Mouse (Mus musculus) embryo, embryonic 11.5 days (tissue): Measurements from ENCODE around the gene Olfr622.

Experiments
- DNase-seq: peaks from one replicate; pipeline ENCODE4 v3.0.0-alpha.2; 2012; ENCODE audit warnings: low read depth, low spot score

Olfr622 gene

DNA sequence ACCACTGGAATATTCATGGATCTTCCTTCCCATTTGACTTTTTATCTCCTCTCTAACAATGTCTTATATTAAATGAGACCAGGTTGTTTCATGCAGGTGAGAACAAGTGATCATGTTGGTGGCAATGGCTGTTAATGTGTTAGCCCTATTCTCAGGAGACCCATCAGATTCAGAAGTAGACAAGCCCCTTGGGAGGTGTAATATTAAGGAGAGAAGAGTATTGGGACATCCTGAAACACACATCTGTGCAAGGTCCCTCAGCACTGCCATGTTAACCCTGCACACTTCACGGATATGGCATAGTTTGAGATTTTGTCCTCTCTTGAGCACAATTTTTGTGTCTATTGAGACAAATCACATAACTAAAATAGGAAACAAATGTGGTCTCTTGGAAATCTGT is at the start of gene Olfr622:
Gene Olfr622, minus strand, starts transcription at position 101 of the 400 bp plus-strand sequence.
- DNase-seq, result no peak

DNA sequence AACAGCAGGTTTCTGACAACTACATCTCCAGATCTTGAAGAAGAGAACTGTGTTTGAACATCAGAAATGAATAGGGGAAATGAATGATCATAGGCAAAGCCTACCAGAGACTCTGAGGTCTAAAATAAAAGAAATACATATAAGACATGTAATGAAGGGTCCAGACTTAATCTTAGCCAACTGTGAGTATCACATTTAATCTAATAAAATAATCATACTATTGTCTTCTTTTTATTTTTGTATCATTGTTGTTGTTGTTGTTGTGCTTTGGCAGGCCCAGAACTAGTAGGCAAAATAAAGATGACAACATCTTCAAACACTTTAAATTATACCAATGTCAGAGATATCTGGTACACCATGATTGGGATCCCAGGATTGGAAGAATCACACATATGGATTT is 39.9 kb upstream of the Olfr622 start, which contains the start of gene Olfr625-ps1:
Gene Olfr625-ps1, plus strand, starts transcription at position 301 of the 400 bp plus-strand sequence.
- DNase-seq, result no peak

DNA sequence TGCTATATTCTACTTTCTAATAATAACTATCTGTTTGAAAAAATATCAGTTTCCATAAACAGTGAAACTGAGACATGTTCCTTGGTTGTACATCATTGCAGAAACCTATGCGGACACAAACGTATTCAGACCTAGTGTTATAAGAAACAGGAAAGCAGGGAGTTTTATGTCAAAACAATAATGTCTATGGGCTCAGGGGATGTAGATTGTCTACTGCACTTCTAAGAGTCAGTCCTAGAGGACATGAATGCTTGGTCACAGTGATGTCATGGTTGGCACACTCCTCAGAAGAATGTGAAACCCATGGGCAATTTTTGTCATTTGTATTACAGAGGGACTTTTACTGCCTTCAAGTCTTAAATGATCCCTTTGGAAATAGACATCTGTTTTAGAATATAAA is 28.6 kb upstream of the Olfr622 start, which contains the start of gene Olfr624:
Gene Olfr624, minus strand, starts transcription at position 101 of the 400 bp plus-strand sequence.
- no peak for DNase-seq

DNA sequence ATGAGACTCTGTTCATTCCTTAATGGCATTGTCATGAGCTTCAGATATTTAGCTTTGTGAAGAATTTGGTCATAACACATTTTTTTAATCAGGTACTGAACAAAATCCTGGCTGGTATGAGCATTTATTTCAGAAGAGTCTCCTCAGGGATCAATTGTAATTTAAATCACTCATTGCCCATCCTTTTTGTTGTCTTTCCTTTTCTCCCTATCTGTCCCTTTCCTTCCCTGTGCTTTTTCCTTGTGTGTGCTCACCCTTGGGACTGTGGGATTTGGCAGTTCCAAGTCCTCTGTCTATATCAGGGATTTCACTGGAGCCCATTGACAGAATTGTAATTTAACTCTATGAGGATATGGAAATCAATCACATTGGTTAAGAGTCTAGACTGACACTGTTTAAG is 21.1 kb upstream of the Olfr622 start, which contains the start of gene Olfr623:
Gene Olfr623, minus strand, starts transcription at position 101 of the 400 bp plus-strand sequence.
- no peak for DNase-seq

DNA sequence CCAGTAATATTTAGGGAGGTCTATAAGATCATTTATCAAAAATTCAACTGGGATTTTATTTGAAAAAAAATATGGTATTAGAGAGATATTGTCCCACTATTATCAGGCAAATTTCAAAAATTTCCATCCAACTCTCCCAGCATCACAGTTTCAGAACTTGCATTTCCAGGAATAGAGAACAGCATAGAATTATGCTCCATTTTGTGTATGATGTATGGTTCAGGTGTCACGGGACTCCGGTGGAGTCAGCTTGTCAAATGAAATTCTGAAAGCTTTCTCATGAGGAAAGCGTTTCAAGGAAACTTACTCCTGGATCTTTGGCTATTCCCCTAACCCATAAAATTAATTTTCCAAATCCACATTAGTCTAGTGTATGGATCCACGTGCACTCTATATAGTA is 1.6 kb upstream of the Olfr622 start:
- no peak for DNase-seq

DNA sequence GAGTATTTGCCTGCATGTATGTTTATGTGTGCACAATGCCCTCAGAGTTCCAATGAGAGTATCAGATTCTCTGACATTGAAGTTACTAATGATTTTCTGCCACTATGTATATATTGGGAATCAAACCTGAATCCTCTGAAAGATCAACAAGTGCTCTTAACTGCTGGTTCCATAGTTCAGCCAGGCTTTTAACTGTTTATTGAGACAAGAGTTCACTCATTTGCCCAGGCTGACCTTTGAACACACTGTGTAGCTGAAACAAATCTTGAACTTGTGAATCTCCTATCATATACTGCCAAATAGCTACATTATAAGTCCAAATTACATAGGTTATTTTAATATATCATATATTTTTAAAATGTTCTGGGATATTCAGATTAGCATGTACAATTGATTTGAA is 5.7 kb downstream of the Olfr622 start:
- DNase-seq, result no peak

DNA sequence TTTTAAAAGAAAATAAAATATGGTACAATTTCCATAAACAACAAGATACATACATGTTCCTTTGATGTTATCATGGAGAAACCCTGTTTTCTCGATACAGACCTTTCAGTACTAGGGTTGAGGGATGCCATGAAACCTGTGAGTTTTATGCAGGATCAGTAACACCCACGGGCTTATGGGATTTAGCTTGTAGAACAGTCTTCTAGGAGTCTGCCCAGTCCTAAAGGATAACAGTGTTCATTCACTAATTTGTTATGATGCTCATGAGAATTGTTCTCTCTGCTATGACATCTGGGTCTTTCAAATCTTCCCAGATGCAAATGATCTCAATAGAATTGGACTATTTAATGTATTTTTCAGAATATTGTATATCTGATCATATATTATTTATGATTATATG is 30.1 kb downstream of the Olfr622 start, which contains the start of gene Olfr620:
Gene Olfr620, minus strand, starts transcription at position 101 of the 400 bp plus-strand sequence.
- no peak for DNase-seq

DNA sequence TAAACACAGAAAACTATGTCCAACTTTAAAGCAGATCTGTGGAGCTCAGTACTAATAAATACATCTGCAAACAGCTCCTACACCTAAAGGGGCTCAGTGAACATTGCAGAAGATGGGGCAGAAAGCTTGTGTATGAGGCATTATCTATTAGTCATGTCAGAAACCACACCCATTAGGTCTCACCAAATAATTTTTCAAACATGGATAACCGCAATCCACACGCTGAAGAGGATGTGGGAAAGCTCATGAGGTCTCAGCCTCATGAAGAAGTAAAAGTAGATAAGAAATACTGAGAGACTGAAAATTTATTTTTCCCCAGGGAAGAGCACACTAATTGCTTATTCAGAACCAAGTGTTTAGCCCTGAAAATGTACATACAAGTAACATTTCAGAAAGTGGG is 35.1 kb downstream of the Olfr622 start:
- no peak for DNase-seq

DNA sequence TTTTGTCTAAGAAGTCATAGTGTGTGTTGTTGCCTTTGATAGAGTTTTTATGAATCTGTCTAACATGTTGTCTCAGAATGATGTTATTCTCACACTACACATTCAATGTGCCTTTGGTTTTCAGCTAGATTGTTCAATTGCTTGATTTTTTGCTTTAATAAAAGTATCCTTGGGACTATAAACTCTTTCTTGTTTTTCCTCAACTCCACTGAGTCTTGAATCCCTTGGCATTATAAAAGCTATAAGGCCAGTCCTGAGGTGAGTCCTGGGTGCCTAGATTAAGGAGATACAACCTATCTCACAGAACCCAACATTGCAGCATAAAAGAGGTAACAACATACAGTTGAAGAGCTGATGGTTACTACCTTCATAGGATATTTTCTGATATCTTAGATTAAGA is 42.2 kb downstream of the Olfr622 start, which contains the start of gene Olfr619:
Gene Olfr619, plus strand, starts transcription at position 301 of the 400 bp plus-strand sequence.
- no peak for DNase-seq

DNA sequence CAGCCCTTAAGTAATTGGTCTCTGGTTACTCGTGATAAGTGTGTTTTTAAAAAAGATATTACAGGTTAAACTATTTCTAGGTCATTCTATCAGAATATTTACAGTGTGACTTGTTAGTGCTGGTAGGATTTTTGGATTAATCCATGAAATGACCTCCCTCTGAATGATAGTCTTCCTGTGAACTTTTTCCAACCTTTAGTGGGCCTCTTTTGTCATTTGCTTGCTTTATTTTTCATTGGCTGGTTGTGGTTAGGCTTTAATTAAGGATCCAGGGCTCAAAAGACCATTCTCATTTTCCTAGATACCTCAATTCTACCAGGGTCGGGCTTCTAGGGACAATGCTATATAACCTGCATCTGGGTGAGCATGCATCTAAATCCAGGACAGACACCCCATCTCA is 52.7 kb downstream of the Olfr622 start, which contains the start of gene Olfr618:
Gene Olfr618, plus strand, starts transcription at position 301 of the 400 bp plus-strand sequence.
- no peak for DNase-seq
